Mouse (Mus musculus) embryonic facial prominence, embryonic 14.5 days (tissue): ENCODE measurements at regions not wholly inside any gene's neighbourhood (a gene's known extent, or its start where the extent isn't known, plus 50 kb on each side); places are given as distances from the start of the nearest gene placed in this dataset.

Experiments used
- ATAC-seq: fragments of 200-750 bp; cut with Nextera tagmentation; 2 replicates; pipeline ENCODE4 v1.8.0; 2017; ENCODE audit warnings: low read depth, moderate number of reproducible peaks, moderate TSS enrichment
- DNase-seq: peaks from one replicate; pipeline ENCODE4 v3.0.0-alpha.2; 2015; ENCODE audit warnings: low spot score
- H3K27ac ChIP-seq: fragments of 300-500 bp; sonication (generic); replicated peaks from 2 replicates; pipeline ENCODE4 v1.5.1; 2014; ENCODE audit warnings: low read depth, mild to moderate bottlenecking, low read length, moderate library complexity
- H3K27me3 ChIP-seq: fragments of 300-500 bp; sonication (generic); replicated peaks from 2 replicates; pipeline ENCODE4 v1.6.1; 2014; ENCODE audit warnings: low read length; ENCODE audit not compliant: control insufficient read depth, insufficient read depth
- H3K36me3 ChIP-seq: fragments of 300-500 bp; sonication (generic); 2 replicates; pipeline ENCODE4 v1.6.1; 2014; ENCODE audit warnings: low read length, mixed read lengths; ENCODE audit not compliant: control insufficient read depth, insufficient read depth
- H3K4me1 ChIP-seq: fragments of 300-500 bp; sonication (generic); 2 replicates; pipeline ENCODE4 v1.6.1; 2014; ENCODE audit warnings: antibody characterized with exemption, low read length; ENCODE audit not compliant: control insufficient read depth, insufficient read depth
- H3K4me2 ChIP-seq: fragments of 300-500 bp; sonication (generic); 2 replicates; pipeline ENCODE4 v1.6.1; 2014; ENCODE audit warnings: low read depth, mild to moderate bottlenecking, low read length, moderate library complexity, mixed read lengths
- H3K4me3 ChIP-seq: fragments of 300-500 bp; sonication (generic); 2 replicates; pipeline ENCODE4 v1.5.1; 2014; ENCODE audit warnings: low read depth, mild to moderate bottlenecking, low read length
- H3K9ac ChIP-seq: fragments of 300-500 bp; sonication (generic); 2 replicates; pipeline ENCODE4 v1.6.1; 2014; ENCODE audit warnings: low read depth, mild to moderate bottlenecking, low read length, moderate library complexity, mixed read lengths
- H3K9me3 ChIP-seq: fragments of 300-500 bp; sonication (generic); 2 replicates; pipeline ENCODE4 v1.6.1; 2016; ENCODE audit warnings: low read length; ENCODE audit not compliant: control insufficient read depth
- WGBS: fragments of 180-500 bp; shearing (Covaris S2); extraction: QIAGEN DNeasy Blood & Tissue Kit; methylation state at CpG from one replicate; pipeline ENCODE4 v1.1.7; 2014; 5-methylcytosine and 5-hydroxymethylcytosine counted together

DNA sequence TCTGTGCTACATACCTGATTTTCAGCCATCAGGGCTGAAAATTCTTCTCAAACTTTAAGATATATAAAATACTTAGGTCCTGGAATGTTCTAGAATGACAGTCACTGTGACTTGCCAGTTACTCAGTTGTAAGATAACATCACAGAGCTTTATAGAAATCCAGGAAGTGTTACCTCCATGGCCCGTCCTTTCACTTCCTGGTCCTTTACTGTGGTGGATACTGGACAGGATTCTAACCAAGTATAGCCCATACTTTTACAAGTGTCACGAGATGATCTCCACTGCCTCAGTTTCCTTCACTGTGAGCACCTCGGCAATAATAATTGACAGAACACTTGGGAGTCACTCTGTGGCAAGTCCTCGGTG, 271.3 kb downstream of the Maf start:
- ATAC-seq (no peak), DNase-seq (no peak)
- no peaks in the 10 kb centered on the region for H3K36me3 ChIP-seq
- 0 out of 2 replicates have a peak, but pooled peaks cover 2% of the 10 kb centered on the region for H3K27me3 ChIP-seq
- H3K4me3 ChIP-seq, result no peak overlapping the region
- 90% methylated on average over 4 of the region's 4 CpGs for WGBS
- no peak overlapping the region for H3K4me2 ChIP-seq
- H3K4me1 ChIP-seq, result no peaks in the 10 kb centered on the region
- H3K27ac ChIP-seq, result no peak overlapping the region
- H3K9me3 ChIP-seq, result no peaks in the 10 kb centered on the region
- no peak overlapping the region for H3K9ac ChIP-seq

DNA sequence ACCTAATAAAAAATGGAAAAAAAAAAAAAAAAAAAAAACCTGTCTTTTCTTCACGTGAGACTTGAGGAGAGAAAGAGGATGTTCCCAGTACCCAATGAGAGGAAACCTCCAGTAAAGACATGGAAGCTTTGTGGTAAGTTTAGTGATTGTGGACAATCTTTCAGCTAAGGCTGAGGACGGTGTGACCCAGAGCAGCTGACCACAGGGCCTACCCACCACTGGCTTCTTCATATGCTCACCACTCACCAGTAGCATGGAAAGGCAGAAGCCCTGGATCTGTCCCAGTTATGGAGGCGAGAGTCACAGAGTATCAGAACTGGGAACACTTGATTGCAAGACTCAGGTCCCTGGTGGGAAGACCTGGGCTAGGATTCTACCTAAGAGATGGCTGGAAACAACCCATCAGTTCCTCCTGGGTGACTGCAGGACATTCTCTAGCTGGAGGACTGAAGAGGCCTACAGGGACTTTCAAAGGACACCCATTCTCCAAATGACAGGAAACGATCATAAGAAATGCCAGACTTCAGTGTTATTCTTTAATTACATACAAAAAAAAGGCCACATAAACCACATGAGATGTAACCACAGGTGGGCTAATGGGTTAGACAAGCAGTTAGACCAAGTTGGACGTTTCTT, 271.8 kb downstream of the Maf start:
- no peak overlapping the region for H3K9ac ChIP-seq
- no peak for DNase-seq
- H3K9me3 ChIP-seq, result no peaks in the 10 kb centered on the region
- H3K4me2 ChIP-seq, result no peak overlapping the region
- 0 out of 2 replicates have a peak, but pooled peaks cover 2% of the 10 kb centered on the region for H3K27me3 ChIP-seq
- 91% methylated on average over 5 of the region's 5 CpGs for WGBS
- no peaks in the 10 kb centered on the region for H3K4me1 ChIP-seq
- H3K4me3 ChIP-seq, result no peak overlapping the region
- H3K36me3 ChIP-seq, result no peaks in the 10 kb centered on the region
- no peak for ATAC-seq
- H3K27ac ChIP-seq, result no peak overlapping the region

DNA sequence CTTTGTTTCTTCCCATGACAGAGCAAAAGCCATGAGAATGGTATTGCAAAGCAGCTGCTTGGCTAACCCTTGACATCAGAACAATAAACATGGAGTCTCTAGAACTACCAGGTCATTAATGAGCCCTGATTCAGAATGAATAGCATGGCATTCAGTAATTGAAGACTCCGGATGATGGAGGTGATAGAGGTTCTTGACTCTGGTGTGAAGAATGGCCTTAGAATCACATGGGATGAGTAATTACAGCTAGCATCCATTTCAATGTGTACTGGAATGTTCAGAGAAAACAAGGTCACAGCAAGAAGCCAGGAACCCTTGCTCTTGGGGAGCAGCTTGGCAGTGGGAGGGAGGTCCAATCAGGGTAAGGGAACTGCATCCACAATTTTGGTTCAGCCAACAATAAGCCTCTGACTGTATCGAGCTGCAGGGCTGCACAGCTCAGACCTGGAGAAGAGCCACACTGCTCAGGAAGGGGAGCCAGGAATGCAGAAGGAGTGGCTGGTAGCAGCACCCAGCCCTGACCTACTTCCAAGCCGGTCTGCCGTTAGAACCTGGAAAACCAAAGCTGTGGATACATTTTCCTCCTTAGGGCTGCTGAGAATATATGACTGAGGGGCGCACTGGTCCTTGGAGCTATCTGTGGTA, 275.1 kb downstream of the Maf start:
- WGBS, result 73% methylated on average over 5 of the region's 5 CpGs
- no peak for ATAC-seq
- DNase-seq, result peak; percentile 11
- H3K4me2 ChIP-seq, result no peak overlapping the region
- H3K36me3 ChIP-seq, result no peaks in the 10 kb centered on the region
- H3K4me1 ChIP-seq, result peaks cover 11% of the 10 kb centered on the region; the same call in 1 of the 2 replicates
- H3K9ac ChIP-seq, result no peak overlapping the region
- H3K9me3 ChIP-seq, result no peaks in the 10 kb centered on the region
- H3K27ac ChIP-seq, result no peak overlapping the region
- H3K4me3 ChIP-seq, result no peak overlapping the region
- 0 out of 2 replicates have a peak, but pooled peaks cover 2% of the 10 kb centered on the region for H3K27me3 ChIP-seq

- peaks cover 13% of the 10 kb centered on the region; the same call in 1 of the 2 replicates for H3K4me1 ChIP-seq
- H3K4me2 ChIP-seq, result no peak overlapping the region
- H3K27me3 ChIP-seq, result 0 out of 2 replicates have a peak, but pooled peaks cover 2% of the 10 kb centered on the region
- H3K4me3 ChIP-seq, result no peak overlapping the region
- no peaks in the 10 kb centered on the region for H3K36me3 ChIP-seq
- whole genome bisulfite sequencing, result 26% methylated on average over 3 of the region's 3 CpGs
- ATAC-seq (peak; percentile 75), DNase-seq (peak; percentile 90)
- H3K27ac ChIP-seq, result peak overlapping the region; percentile 53; the same call in 1 of the 2 replicates
- H3K9me3 ChIP-seq, result no peaks in the 10 kb centered on the region
- no peak overlapping the region for H3K9ac ChIP-seq
Measured at GRCm38 (mm10) chr8:115430793-115431192, 276.8 kb downstream of the Maf start.

DNA sequence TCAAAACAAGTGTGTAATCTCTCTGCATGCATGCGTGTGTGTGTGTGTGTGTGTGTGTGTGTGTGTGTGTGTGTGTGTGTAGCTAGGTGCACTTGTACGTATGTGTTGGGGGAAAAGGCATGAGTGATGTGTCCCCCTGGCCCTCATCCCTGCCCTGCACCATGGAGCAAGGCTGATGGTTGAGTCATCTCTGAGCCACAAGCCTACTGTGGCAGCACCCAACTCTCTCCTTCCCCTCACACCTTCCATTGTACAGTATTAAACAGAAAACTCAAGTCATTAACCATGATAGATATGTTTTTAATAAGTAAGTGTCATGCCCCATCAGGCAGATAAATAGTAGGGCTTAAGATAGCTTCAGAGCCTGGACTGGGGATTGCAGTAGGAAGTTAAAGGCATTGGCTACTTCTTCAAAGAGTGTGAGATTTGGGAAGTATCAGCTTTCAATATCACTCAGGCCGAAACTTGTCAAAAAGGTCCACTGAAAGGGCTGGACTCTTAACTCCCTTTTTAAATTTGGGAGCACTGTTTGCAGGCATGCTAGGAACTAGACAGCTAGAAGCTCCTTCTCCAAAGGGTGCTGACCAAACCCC, 278.2 kb downstream of the Maf start:
- H3K4me3 ChIP-seq, result no peak overlapping the region
- no peak overlapping the region for H3K9ac ChIP-seq
- H3K4me1 ChIP-seq, result peaks cover 13% of the 10 kb centered on the region; the same call in 1 of the 2 replicates
- ATAC-seq (no peak), DNase-seq (no peak)
- H3K9me3 ChIP-seq, result no peaks in the 10 kb centered on the region
- H3K27me3 ChIP-seq, result 0 out of 2 replicates have a peak, but pooled peaks cover 5% of the 10 kb centered on the region
- WGBS, result 55% methylated on average over 3 of the region's 3 CpGs
- H3K27ac ChIP-seq, result no peak overlapping the region
- no peaks in the 10 kb centered on the region for H3K36me3 ChIP-seq
- H3K4me2 ChIP-seq, result no peak overlapping the region

GRCm38 (mm10) chr8:115428528-115429290, 278.9 kb downstream of the Maf start:
- Histone ChIP-seq H3K27me3 (0 out of 2 replicates have a peak, but pooled peaks cover 2% of the 10 kb centered on the region), H3K4me2 (no peak overlapping the region), H3K27ac (peak overlapping the region; percentile 53; the same call in 1 of the 2 replicates), H3K4me3 (no peak overlapping the region), H3K9me3 (no peaks in the 10 kb centered on the region), H3K4me1 (peaks cover 13% of the 10 kb centered on the region; the same call in 1 of the 2 replicates), H3K9ac (no peak overlapping the region), H3K36me3 (no peaks in the 10 kb centered on the region)
- DNase-seq, result peak; percentile 59
- 49% methylated on average over 15 of the region's 15 CpGs for WGBS
- ATAC-seq, result no peak

GRCm38 (mm10) chr8:115428022-115428421, 279.6 kb downstream of the Maf start:
- H3K27ac ChIP-seq, result no peak overlapping the region
- WGBS, result 69% methylated on average over 2 of the region's 2 CpGs
- no peak overlapping the region for H3K9ac ChIP-seq

GRCm38 (mm10) chr8:115427490-115427889, 280.1 kb downstream of the Maf start:
- Histone ChIP-seq H3K9ac (no peak overlapping the region), H3K27me3 (0 out of 2 replicates have a peak, but pooled peaks cover 2% of the 10 kb centered on the region), H3K27ac (no peak overlapping the region), H3K4me1 (peaks cover 13% of the 10 kb centered on the region; the same call in 1 of the 2 replicates), H3K4me2 (no peak overlapping the region), H3K9me3 (no peaks in the 10 kb centered on the region), H3K4me3 (no peak overlapping the region), H3K36me3 (no peaks in the 10 kb centered on the region)
- 63% methylated on average over 3 of the region's 3 CpGs for WGBS
- ATAC-seq (no peak), DNase-seq (no peak)

More at GRCm38 (mm10) chr8:115428022-115428421, 279.6 kb downstream of the Maf start:
- Histone ChIP-seq H3K9me3 (no peaks in the 10 kb centered on the region), H3K27me3 (0 out of 2 replicates have a peak, but pooled peaks cover 2% of the 10 kb centered on the region), H3K4me2 (no peak overlapping the region), H3K4me1 (peaks cover 13% of the 10 kb centered on the region; the same call in 1 of the 2 replicates), H3K4me3 (no peak overlapping the region), H3K36me3 (no peaks in the 10 kb centered on the region)
- DNase-seq (no peak), ATAC-seq (no peak)
